24 mouse cellular contexts compared by ENCODE assay signal in the genomic region with DNA sequence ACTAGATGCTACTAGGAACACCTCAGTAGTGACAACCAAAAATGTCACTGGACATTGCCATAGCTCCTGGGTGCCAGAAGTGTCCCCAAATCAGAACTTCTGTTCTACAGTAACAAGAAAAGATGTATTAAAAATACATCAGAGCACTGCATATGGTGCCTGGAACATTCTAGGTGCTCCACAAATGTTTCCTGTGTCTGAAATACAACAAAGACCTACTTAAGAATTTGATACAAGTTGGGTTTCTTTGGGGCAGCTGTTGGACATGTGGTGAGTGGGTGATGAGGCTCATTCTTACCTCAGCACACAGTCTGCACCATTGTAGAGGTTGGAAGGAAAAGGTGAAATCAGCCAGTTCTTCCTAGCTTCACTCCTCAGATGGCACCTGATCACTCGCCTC. TPM values are rescaled to one million over a fixed set of nuclear protein-coding genes. Genes with fewer than 3 reads are reported as not detected.
"Had no signal": no experiment of that assay in that cellular context is flagged by ENCODE, and none has a peak within 500 bp of the region (broad histone marks: within the 10 kb centered on the region; RNA-seq: fewer than 3 reads in every experiment).

No protein-coding gene starts in this region.

- H3K27me3 ChIP-seq: neural tube, embryonic 13.5 days; stomach, embryonic 15.5 days had no signal

- H3K4me3 ChIP-seq: neural tube, embryonic 13.5 days; neural tube, embryonic 15.5 days; stomach, embryonic 15.5 days had no signal

- H3K4me2 ChIP-seq: neural tube, embryonic 13.5 days; neural tube, embryonic 15.5 days; stomach, embryonic 15.5 days had no signal

- H3K9me3 ChIP-seq: neural tube, embryonic 13.5 days; neural tube, embryonic 15.5 days; stomach, embryonic 15.5 days had no signal

- DNase-seq: retina, postnatal 1 day; right cerebral cortex, adult 18-20 months; right cerebral cortex, postnatal 14 days; right cerebral cortex, postnatal 25 days; right cerebral cortex, postnatal 4 days; spleen, adult 18-20 months; thymus, adult 18-20 months; thymus, adult 2 months; thymus, postnatal 14 days; thymus, postnatal 25 days; thymus, postnatal 36 days; thymus, postnatal 4 days had no signal

- H3K27ac ChIP-seq: neural tube, embryonic 13.5 days; neural tube, embryonic 15.5 days; stomach, embryonic 15.5 days; stomach, postnatal 0 days had no signal

- H3K9ac ChIP-seq: neural tube, embryonic 13.5 days; neural tube, embryonic 15.5 days; stomach, embryonic 15.5 days had no signal

RNA-seq across cellular contexts. Expression of a gene that starts 52.2 kb away (rescaled TPM):
- total RNA-seq: neutrophil, adult 5-6 weeks had no signal
- polyA plus RNA-seq: neural tube, embryonic 13.5 days; neural tube, embryonic 14.5 days; neural tube, embryonic 15.5 days; small intestine, adult 2 months; spleen, adult 2 months; stomach, embryonic 14.5 days; stomach, embryonic 15.5 days; stomach, embryonic 16.5 days; stomach, postnatal 0 days; thymus, adult 2 months; thymus, postnatal 0 days; urinary bladder, adult 2 months had no signal
